Mouse (Mus musculus) left cerebral cortex, postnatal 25 days (tissue): ENCODE results near the gene Scgb1b27. TPM values are rescaled to one million over a fixed set of nuclear protein-coding genes. Genes with fewer than 3 reads are reported as not detected.
"Not testable (repeated sequence)": the region's sequence is repeated elsewhere in the genome, so short reads cannot be mapped to it uniquely, and the experiment has no call there.

Experiments used
- DNase-seq, 2 experiments: peaks; one replicate each; pipeline ENCODE4 v3.0.0; 2022; ENCODE audit warnings: low spot score in 2 of 2, mixed read lengths in 1 of 2
- intact Hi-C: fragments of 180-260 bp; cut with DNase I; formaldehyde crosslinking; loops from one replicate; pipeline ENCODE4 v1.15.1; 2025
- total RNA-seq, 2 experiments: library from RNA; stranded (reverse); gene quantifications; 2 replicates each; pipeline ENCODE4 v1.2.3; 2021

Scgb1b27 gene
- not detected for total RNA-seq

DNA sequence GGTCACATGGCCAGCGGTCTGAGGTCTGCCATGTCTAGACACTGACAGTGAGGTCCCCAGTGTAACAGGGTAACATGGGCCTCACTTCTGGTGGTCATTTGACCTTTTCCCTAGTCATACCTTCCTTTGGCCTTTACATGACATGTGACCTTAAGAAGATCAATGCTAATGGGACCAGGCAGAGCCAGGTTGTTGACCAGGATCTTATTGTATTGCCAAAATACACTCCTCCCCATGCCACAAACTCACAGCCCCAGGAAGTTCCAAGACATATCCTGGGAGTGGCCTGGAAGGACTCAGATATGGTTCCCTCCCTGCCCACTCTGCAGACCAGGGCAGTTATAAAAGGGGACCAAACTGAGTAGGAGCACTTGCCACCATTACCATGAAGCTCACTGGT is at the start of gene Scgb1b27:
Scgb1b27 (plus strand) TSS at position 301 of the 400 bp plus-strand sequence.
- DNase-seq, intact Hi-C loops: not testable (repeated sequence)

DNA sequence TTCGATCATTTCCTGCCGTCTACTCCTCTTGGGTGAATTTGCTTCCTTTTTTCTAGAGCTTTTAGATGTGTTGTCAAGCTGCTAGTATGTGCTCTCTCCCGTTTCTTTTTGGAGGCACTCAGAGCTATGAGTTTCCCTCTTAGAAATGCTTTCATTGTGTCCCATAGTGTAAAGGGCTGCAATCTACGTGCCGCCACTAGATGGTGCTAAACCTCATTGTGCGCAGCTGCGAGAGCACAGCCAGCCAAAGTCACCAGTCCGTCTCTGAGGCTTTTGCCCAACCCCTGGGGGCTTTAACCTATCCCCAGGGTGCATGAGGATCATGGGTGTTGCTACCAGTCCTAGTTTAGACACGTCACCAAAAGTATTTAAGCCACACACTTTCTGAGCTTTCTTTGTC is 39.0 kb upstream of the Scgb1b27 start:
- peak in 1 of 2 experiments; percentile 2 for DNase-seq
- intact Hi-C loops: not testable (repeated sequence)

DNA sequence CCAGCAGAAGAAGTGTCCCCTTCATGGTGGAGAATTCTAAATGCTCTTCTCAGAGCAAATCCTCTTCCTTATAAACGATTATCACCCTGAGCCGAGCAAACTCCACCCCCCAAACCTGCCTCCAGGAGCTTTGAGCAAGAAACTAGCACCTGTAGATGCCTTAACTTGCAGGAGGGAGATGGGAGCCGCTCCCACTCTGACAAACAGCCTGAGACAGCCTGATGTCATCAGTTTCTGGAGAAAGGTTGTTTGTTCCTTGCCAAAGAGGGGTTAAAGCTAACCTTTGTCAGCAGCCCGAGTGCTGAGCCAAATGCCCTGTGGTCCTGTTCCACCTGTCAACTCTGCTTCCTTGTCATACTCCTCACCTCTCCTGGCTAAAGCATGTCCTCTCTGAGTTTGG is 7.4 kb upstream of the Scgb1b27 start, which contains the start of gene Scgb2b27:
Scgb2b27 (minus strand) TSS at position 101 of the 400 bp plus-strand sequence.
- intact Hi-C loops: no loop called here
- DNase-seq: no peak

DNA sequence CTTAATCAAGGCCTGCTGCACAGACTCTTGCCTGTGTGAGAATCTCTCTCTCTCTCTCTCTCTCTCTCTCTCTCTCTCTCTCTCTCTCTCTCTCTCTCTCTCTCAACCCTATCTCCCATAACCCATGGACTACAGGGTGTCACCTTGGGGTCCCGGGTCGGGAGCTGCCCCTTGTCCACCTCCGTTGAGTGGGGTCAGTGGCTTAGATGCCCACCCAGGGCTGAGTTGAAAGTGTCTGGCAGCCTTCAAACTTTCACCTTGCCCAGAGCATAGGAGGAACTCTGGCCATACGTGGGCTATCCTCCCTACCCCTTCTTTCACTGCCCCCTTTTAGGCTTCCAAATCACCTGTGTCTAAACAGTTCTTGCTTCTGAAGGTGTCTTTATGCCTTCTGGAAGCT is 4.4 kb downstream of the Scgb1b27 start:
- intact Hi-C loops: no loop called here
- no peak for DNase-seq

DNA sequence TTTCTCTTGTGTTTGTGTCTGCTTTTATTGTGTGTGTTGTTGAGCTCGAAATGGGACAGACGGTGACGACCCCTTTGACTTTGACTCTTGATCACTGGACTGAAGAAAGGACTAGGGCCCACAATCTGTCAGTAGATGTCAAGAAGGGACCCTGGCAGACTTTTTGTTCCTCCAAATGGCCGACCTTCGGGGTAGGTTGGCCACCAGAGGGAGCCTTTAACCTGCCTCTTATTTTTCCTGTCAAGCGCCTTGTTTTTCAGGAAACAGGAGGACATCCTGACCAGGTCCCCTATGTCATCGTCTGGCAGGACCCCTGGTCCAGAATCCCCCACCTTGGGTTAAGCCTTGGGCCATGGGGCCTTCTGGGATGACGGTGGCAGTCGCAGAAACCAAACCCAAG is 5.9 kb downstream of the Scgb1b27 start:
- DNase-seq, intact Hi-C loops: not testable (repeated sequence)

DNA sequence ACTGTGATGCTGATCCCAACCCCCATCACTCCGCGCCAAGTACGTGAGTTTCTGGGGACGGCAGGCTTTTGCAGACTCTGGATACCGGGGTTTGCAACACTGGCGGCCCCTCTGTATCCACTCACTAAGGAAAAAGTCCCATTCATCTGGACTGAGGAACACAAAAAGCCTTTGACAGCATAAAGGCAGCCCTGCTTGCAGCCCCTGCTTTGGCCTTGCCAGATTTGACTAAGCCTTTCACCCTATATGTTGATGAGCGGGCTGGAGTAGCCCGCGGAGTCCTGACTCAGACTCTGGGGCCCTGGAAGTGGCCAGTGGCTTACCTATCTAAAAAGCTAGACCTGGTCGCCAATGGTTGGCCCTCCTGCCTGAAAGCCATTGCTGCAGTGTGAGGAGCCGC is 8.7 kb downstream of the Scgb1b27 start:
- intact Hi-C loops: no loop called here
- DNase-seq: no peak

DNA sequence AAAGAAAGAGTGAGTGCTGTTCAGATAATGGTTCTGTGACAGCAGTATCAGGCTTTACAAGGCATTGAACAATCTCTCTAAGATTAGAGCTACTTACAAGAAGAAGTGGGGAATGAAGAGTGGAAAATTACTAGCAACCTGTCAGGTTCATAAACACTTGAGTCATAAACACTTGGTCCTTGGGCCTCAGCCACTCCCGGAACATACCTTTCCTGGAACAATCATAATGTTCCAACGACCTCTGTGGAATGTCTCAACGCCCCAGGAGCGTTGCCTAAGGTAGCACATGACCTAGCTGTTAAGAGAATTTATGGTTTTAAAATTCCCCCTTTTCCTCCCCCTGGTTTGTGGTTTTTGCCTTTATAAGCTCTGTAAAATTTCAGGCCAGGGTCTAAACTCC is 13.3 kb downstream of the Scgb1b27 start:
- intact Hi-C loops, DNase-seq: not testable (repeated sequence)

DNA sequence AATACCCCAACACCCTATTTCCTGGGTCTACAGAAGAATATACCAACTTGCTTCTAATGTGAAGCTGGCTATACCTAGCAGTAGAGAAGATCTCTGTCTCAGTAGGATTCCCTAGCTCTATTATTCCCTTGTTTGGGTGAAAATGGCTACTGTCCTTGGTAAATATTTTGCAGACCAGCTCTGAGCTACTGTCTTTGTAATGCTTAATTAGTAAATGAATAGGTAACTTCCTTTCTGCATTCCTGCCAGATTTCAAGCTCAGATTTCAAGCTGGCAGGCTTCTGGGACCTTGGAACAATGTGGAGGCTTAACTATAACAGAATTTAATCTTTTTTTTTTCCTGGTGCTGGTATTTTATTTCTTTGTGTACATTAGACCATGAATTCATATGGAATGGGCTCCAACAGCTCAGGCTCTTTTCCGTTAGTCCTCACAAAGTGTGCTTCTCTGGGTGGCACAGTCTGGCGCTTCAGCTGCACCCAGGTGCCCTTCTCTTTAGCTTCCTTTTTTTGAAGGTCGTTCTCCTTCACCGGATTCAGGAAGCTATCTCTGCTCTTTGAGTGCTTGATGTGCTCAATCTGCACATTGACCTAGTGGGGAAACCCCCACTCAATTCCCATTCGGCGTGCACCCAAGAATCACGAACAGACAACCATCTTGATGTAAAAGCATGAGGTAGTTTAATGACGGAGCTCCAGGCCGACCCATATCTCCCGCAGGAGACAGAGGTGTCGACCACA is 15.0 kb downstream of the Scgb1b27 start:
- DNase-seq, intact Hi-C loops: not testable (repeated sequence)

DNA sequence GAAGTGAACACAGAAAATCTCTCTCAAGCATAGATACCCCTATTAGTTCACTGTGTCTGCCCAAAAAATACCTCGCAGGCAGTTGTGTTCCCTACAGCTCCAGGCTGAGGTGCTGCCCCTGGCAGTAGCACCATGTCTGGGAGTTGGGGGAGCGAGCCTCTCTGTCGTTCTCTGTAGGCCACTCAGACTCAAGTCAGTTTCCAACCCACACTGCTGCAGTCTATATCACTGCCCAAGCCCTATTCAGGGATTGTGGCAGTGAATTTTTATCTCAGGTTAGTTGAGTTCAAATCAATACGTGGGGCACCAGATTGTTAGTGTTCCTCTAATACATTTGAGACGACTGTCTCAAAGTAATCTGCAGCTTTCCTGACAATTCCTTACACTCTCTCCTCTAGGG is 46.8 kb downstream of the Scgb1b27 start:
- intact Hi-C loops, DNase-seq: not testable (repeated sequence)

Other genes starting within 250 kb of the Scgb1b27 start
- not detected for gene Scgb2b26, start 76.4 kb upstream of the Scgb1b27 start, total RNA-seq
- gene Scgb2b27, start 7.5 kb upstream of the Scgb1b27 start, total RNA-seq: not detected
- not detected for gene Scgb1b30, start 73.9 kb downstream of the Scgb1b27 start, total RNA-seq
- gene Wtip, start 111.8 kb downstream of the Scgb1b27 start, total RNA-seq: 10 to 100 TPM; 10.6 to 11.3 TPM
- 10 to 100 TPM; 87.2 to 91.5 TPM for gene Uba2, start 148.1 kb downstream of the Scgb1b27 start, total RNA-seq
- 10 to 100 TPM; 20.8 to 25.5 TPM for gene Pdcd2l, start 175.2 kb downstream of the Scgb1b27 start, total RNA-seq
- 100 to 1,000 TPM; 657 to 693 TPM for gene Gpi1, start 208.9 kb downstream of the Scgb1b27 start, total RNA-seq
- gene Gm6096, start 229.6 kb downstream of the Scgb1b27 start, total RNA-seq: not detected